Mouse (Mus musculus): ENCODE data around the gene Dusp10. TPM values are rescaled to one million over a fixed set of nuclear protein-coding genes. Genes with fewer than 3 reads are reported as not detected.
A peak's percentile ranks its signal among the peaks of the same experiment; 100 is the strongest.

The Dusp10 gene
- total and polyA plus RNA-seq, 2 experiments, result 2.1 to 6.5 TPM

- H3K36me3 ChIP-seq (ENCODE audit: control insufficient read depth, insufficient read depth, low read length), result no peaks in the 10 kb centered on the region
- no peak overlapping the region for H3K27ac ChIP-seq (replicated peaks; ENCODE audit: insufficient read depth, low read depth, low read length)
- no peak for DNase-seq (ENCODE audit: extremely low read depth, low read depth, low spot score)
- H3K4me3 ChIP-seq (ENCODE audit: insufficient read depth, low read depth, low read length), result no peak overlapping the region
- H3K4me1 ChIP-seq (ENCODE audit: control insufficient read depth, insufficient read depth, low read length), result peaks cover 7% of the 10 kb centered on the region
- H3K9ac ChIP-seq (ENCODE audit: low read depth, low read length), result no peak overlapping the region
- H3K27me3 ChIP-seq (ENCODE audit: control insufficient read depth, insufficient read depth, low read length), result no peaks in the 10 kb centered on the region
- WGBS, result 94% methylated on average over 10 of the region's 10 CpGs
- H3K79me2 ChIP-seq (ENCODE audit: control insufficient read depth, insufficient read depth, low read length), result peaks cover 49% of the 10 kb centered on the region
- no peak for TF ChIP-seq CTCF (IDR thresholded peaks at IDR 0.05; ENCODE audit: low read depth, low read length)
- TF ChIP-seq POLR2A (IDR thresholded peaks at IDR 0.05; ENCODE audit: extremely low read depth, insufficient read depth, low read length), result no peak
These were observed 26.2 kb downstream of the Dusp10 start for GRCm38 (mm10) chr1:184039301-184039700.

GRCm38 (mm10) chr1:184040181-184040580 lies 27.1 kb downstream of the Dusp10 start:
- DNase-seq (ENCODE audit: extremely low read depth, low read depth, low spot score), result no peak
- Histone ChIP-seq H3K36me3 (ENCODE audit: control insufficient read depth, insufficient read depth, low read length) (no peaks in the 10 kb centered on the region; the same call in 1 of the 2 replicates), H3K27me3 (ENCODE audit: control insufficient read depth, insufficient read depth, low read length) (no peaks in the 10 kb centered on the region), H3K4me1 (ENCODE audit: control insufficient read depth, insufficient read depth, low read length) (peaks cover 3% of the 10 kb centered on the region), H3K27ac (replicated peaks; ENCODE audit: insufficient read depth, low read depth, low read length) (no peak overlapping the region), H3K79me2 (ENCODE audit: control insufficient read depth, insufficient read depth, low read length) (peaks cover 46% of the 10 kb centered on the region), H3K9ac (ENCODE audit: low read depth, low read length) (0 out of 2 replicates have a peak overlapping the region, but pooled peaks have one; percentile 27), H3K4me3 (ENCODE audit: insufficient read depth, low read depth, low read length) (no peak overlapping the region)
- TF ChIP-seq POLR2A (IDR thresholded peaks at IDR 0.05; ENCODE audit: extremely low read depth, insufficient read depth, low read length) (no peak), CTCF (IDR thresholded peaks at IDR 0.05; ENCODE audit: low read depth, low read length) (no peak)
- 95% methylated on average over 11 of the region's 11 CpGs for whole genome bisulfite sequencing

- H3K9ac ChIP-seq (ENCODE audit: low read depth, low read length), result 0 out of 2 replicates have a peak overlapping the region, but pooled peaks have one; percentile 26
- H3K36me3 ChIP-seq (ENCODE audit: control insufficient read depth, insufficient read depth, low read length), result no peaks in the 10 kb centered on the region; the same call in 1 of the 2 replicates
- WGBS, result 89% methylated on average over 1 of the region's 1 CpGs
- DNase-seq (ENCODE audit: extremely low read depth, low read depth, low spot score), result no peak
- TF ChIP-seq CTCF (IDR thresholded peaks at IDR 0.05; ENCODE audit: low read depth, low read length), result no peak
- TF ChIP-seq POLR2A (IDR thresholded peaks at IDR 0.05; ENCODE audit: extremely low read depth, insufficient read depth, low read length), result no peak
- no peak overlapping the region for H3K4me3 ChIP-seq (ENCODE audit: insufficient read depth, low read depth, low read length)
- no peak overlapping the region for H3K27ac ChIP-seq (replicated peaks; ENCODE audit: insufficient read depth, low read depth, low read length)
- peaks cover 3% of the 10 kb centered on the region for H3K4me1 ChIP-seq (ENCODE audit: control insufficient read depth, insufficient read depth, low read length)
- no peaks in the 10 kb centered on the region for H3K27me3 ChIP-seq (ENCODE audit: control insufficient read depth, insufficient read depth, low read length)
- H3K79me2 ChIP-seq (ENCODE audit: control insufficient read depth, insufficient read depth, low read length), result peaks cover 43% of the 10 kb centered on the region
These were observed 27.8 kb downstream of the Dusp10 start for GRCm38 (mm10) chr1:184040906-184041305.

GRCm38 (mm10) chr1:184041778-184042573 lies 28.9 kb downstream of the Dusp10 start:
- Histone ChIP-seq H3K9ac (ENCODE audit: low read depth, low read length) (no peak overlapping the region), H3K36me3 (ENCODE audit: control insufficient read depth, insufficient read depth, low read length) (no peaks in the 10 kb centered on the region; the same call in 1 of the 2 replicates), H3K4me3 (ENCODE audit: insufficient read depth, low read depth, low read length) (no peak overlapping the region), H3K27ac (replicated peaks; ENCODE audit: insufficient read depth, low read depth, low read length) (no peak overlapping the region), H3K79me2 (ENCODE audit: control insufficient read depth, insufficient read depth, low read length) (peaks cover 36% of the 10 kb centered on the region), H3K27me3 (ENCODE audit: control insufficient read depth, insufficient read depth, low read length) (no peaks in the 10 kb centered on the region), H3K4me1 (ENCODE audit: control insufficient read depth, insufficient read depth, low read length) (peaks cover 3% of the 10 kb centered on the region)
- WGBS, result 57% methylated on average over 9 of the region's 9 CpGs
- DNase-seq (ENCODE audit: extremely low read depth, low read depth, low spot score), result peak; percentile 57
- TF ChIP-seq POLR2A (IDR thresholded peaks at IDR 0.05; ENCODE audit: extremely low read depth, insufficient read depth, low read length) (no peak), CTCF (IDR thresholded peaks at IDR 0.05; ENCODE audit: low read depth, low read length) (no peak)

GRCm38 (mm10) chr1:184042745-184043144 lies 29.6 kb downstream of the Dusp10 start:
- H3K9ac ChIP-seq (ENCODE audit: low read depth, low read length), result no peak overlapping the region
- no peaks in the 10 kb centered on the region; the same call in 1 of the 2 replicates for H3K36me3 ChIP-seq (ENCODE audit: control insufficient read depth, insufficient read depth, low read length)
- H3K4me3 ChIP-seq (ENCODE audit: insufficient read depth, low read depth, low read length), result no peak overlapping the region
- peaks cover 33% of the 10 kb centered on the region for H3K79me2 ChIP-seq (ENCODE audit: control insufficient read depth, insufficient read depth, low read length)
- 86% methylated on average over 9 of the region's 9 CpGs for WGBS
- no peak overlapping the region for H3K27ac ChIP-seq (replicated peaks; ENCODE audit: insufficient read depth, low read depth, low read length)
- H3K27me3 ChIP-seq (ENCODE audit: control insufficient read depth, insufficient read depth, low read length), result no peaks in the 10 kb centered on the region
- H3K4me1 ChIP-seq (ENCODE audit: control insufficient read depth, insufficient read depth, low read length), result peaks cover 3% of the 10 kb centered on the region
- no peak for TF ChIP-seq CTCF (IDR thresholded peaks at IDR 0.05; ENCODE audit: low read depth, low read length)
- no peak for DNase-seq (ENCODE audit: extremely low read depth, low read depth, low spot score)

GRCm38 (mm10) chr1:184043391-184043790 lies 30.3 kb downstream of the Dusp10 start:
- DNase-seq (ENCODE audit: extremely low read depth, low read depth, low spot score), result no peak
- 96% methylated on average over 5 of the region's 6 CpGs for WGBS
- no peaks in the 10 kb centered on the region for H3K27me3 ChIP-seq (ENCODE audit: control insufficient read depth, insufficient read depth, low read length)
- no peak overlapping the region for H3K27ac ChIP-seq (replicated peaks; ENCODE audit: insufficient read depth, low read depth, low read length)
- no peak overlapping the region for H3K4me3 ChIP-seq (ENCODE audit: insufficient read depth, low read depth, low read length)
- H3K9ac ChIP-seq (ENCODE audit: low read depth, low read length), result no peak overlapping the region
- peaks cover 4% of the 10 kb centered on the region for H3K4me1 ChIP-seq (ENCODE audit: control insufficient read depth, insufficient read depth, low read length)
- H3K79me2 ChIP-seq (ENCODE audit: control insufficient read depth, insufficient read depth, low read length), result peaks cover 33% of the 10 kb centered on the region
- H3K36me3 ChIP-seq (ENCODE audit: control insufficient read depth, insufficient read depth, low read length), result no peaks in the 10 kb centered on the region; the same call in 1 of the 2 replicates
- TF ChIP-seq CTCF (IDR thresholded peaks at IDR 0.05; ENCODE audit: low read depth, low read length) (no peak), POLR2A (IDR thresholded peaks at IDR 0.05; ENCODE audit: extremely low read depth, insufficient read depth, low read length) (no peak)
